Mouse (Mus musculus): ENCODE results near the gene Gm10306.

The Gm10306 gene

DNA sequence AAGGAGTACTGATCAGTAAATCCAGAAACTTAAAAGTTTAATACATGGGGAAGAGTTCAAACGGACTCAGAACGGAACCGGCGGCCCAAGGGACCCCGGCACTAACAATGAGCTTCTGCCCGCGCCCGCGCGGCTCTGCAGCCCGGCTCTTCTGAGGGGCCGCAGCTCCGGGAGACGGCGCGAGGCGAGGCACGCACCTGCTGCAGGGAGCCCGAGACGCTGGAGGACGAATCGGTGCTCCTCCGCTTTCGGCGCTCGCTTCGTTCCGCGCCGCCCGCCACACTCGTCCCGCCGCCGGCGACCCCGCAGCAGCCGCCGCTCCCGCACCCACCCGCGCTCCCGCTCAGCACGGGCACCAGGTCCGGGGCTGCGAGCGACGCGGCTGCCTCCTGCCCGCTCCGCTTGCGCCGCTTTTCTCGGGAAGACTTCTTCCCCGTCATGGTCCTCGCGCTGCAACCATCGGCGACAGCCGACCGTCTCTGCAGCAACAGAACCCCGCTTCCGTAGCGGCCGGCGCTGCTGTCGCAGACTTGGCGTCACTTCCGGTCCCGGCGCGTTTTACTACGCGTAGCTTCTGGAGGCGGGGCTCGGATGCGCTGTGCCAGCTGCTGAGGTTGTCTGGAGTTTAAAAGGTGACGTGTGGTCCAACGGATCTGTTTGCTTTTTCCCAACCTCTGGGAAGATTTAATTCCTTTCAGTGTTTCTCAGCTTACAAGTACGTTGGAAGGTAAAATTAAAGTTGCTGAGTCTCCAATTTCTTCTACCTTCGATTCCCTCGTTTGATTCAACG is at the start of gene Gm10306, which contains the start of gene Caap1:
TSS of gene Gm10306 (plus strand) at position 282 of the 790 bp plus-strand sequence.
TSS of gene Caap1 (minus strand) at position 532 of the 790 bp plus-strand sequence.
- peak; percentile 77 for DNase-seq (ENCODE audit: low read depth)

GRCm38 (mm10) chr4:94515366-94515765 is 41.0 kb upstream of the Gm10306 start:
- DNase-seq (ENCODE audit: low read depth), result no peak

GRCm38 (mm10) chr4:94517631-94518030 is 38.7 kb upstream of the Gm10306 start:
- no peak for DNase-seq (ENCODE audit: low read depth)

GRCm38 (mm10) chr4:94523321-94523720 is 33.0 kb upstream of the Gm10306 start:
- no peak for DNase-seq (ENCODE audit: low read depth)

DNA sequence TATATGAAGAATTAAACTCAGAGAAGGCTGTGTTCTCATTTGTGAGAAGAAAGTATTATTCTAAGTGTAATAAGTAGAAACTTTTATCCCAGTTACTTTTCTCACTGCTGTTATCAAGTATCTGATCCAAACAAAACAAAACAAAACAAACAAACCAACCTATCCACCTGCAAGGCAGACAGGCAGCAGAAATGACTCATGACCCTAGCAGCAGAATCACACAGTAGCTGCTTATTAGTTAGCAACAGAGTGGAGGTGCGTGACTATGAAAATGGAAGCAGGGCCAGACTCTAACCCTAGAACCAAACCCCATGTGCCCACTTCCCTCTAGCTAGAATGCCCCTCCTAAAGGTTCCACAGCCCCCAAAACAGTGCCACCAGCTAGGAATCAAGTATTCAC is 26.9 kb upstream of the Gm10306 start:
- no peak for DNase-seq (ENCODE audit: low read depth)

- DNase-seq (ENCODE audit: low read depth), result no peak
Observed at GRCm38 (mm10) chr4:94533205-94533604, 23.1 kb upstream of the Gm10306 start.

DNA sequence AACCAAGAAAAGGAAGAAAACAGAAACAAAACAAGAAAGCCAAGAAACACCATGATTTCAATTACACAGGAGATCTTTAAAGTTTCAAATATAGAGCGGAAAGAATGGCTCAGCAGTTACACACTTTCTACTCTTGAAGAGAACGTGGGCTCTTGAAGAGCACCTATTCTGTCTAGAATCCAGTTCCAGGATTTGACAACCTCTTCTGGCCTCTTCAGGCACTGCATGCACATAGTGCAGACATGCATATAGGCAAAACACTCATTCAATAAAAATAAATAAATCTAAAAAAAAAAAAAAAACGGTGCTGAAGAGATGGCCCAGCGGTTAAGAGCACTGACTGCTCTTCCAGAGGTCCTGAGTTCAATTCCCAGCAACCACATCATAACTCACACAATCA is 13.3 kb upstream of the Gm10306 start:
- DNase-seq (ENCODE audit: low read depth), result no peak

DNA sequence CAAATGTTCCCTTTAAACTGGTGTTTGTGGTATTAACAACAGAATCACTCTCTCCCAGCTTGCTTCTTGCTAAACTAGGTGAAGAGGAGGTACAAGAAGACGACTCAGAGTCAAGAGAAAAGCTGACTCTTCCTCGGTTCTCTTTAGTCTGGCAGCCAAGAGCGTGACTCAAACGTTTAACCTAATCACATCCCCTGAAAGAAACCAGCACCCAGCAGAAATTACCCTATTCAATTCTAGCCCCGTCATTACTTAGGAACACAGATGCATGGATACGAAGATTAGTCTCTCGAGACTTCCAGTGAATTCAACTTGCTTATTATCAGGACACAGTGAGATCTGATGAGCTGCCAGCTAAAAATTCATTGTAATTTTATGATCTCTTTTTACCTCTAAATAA is 12.0 kb upstream of the Gm10306 start:
- no peak for DNase-seq (ENCODE audit: low read depth)

GRCm38 (mm10) chr4:94554955-94555494 is 1.3 kb upstream of the Gm10306 start:
- no peak for DNase-seq (ENCODE audit: low read depth)

- DNase-seq (ENCODE audit: low read depth), result no peak
Observed at GRCm38 (mm10) chr4:94557145-94557544, 799 bp downstream of the Gm10306 start.

- DNase-seq (ENCODE audit: low read depth), result no peak
Observed at GRCm38 (mm10) chr4:94559266-94559665, 2.9 kb downstream of the Gm10306 start.

- no peak for DNase-seq (ENCODE audit: low read depth)
Observed at GRCm38 (mm10) chr4:94560316-94560715, 4.0 kb downstream of the Gm10306 start.

DNA sequence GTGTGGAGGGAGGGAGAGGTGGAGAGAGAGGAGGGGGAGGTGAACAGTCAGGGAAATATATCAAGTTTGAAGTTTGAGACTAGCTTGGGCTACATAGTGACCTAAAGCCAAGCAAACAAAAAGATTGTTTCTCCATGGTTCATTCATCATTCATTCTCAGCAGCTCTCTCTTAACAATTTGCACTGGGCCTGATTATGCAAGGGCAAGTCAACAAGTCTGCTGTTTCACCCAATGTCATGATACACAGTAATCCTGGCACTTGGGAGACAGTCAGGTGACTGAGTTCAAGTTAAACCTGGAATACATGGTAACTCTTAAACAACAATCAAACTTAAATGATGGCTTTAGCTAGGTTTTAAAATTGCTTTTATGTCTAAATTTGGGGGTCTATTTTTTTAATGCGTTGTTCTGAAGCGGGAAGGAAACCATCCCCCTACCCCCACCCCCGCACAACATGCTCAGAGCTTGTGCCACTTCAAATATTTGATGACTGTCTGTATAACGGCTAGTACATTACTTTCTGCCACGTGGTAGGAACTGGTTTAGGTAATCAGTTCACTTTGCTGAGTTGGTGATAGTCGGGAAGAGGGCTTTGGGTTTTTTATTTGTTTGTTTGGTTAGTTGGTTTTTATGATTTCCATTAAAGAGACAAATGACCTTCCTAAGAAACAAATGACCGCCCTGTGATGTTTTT is 5.8 kb downstream of the Gm10306 start:
- no peak for DNase-seq (ENCODE audit: low read depth)

- DNase-seq (ENCODE audit: low read depth), result no peak
Observed at GRCm38 (mm10) chr4:94564297-94564696, 8.0 kb downstream of the Gm10306 start.

GRCm38 (mm10) chr4:94572677-94573076 is 16.3 kb downstream of the Gm10306 start:
- no peak for DNase-seq (ENCODE audit: low read depth)

GRCm38 (mm10) chr4:94591765-94592381 is 35.5 kb downstream of the Gm10306 start:
- DNase-seq (ENCODE audit: low read depth), result no peak

- no peak for DNase-seq (ENCODE audit: low read depth)
Observed at GRCm38 (mm10) chr4:94592709-94593108, 36.4 kb downstream of the Gm10306 start.

- no peak for DNase-seq (ENCODE audit: low read depth)
Observed at GRCm38 (mm10) chr4:94601395-94601794, 45.0 kb downstream of the Gm10306 start.

GRCm38 (mm10) chr4:94602496-94603030 is 46.2 kb downstream of the Gm10306 start:
- DNase-seq (ENCODE audit: low read depth), result no peak

DNA sequence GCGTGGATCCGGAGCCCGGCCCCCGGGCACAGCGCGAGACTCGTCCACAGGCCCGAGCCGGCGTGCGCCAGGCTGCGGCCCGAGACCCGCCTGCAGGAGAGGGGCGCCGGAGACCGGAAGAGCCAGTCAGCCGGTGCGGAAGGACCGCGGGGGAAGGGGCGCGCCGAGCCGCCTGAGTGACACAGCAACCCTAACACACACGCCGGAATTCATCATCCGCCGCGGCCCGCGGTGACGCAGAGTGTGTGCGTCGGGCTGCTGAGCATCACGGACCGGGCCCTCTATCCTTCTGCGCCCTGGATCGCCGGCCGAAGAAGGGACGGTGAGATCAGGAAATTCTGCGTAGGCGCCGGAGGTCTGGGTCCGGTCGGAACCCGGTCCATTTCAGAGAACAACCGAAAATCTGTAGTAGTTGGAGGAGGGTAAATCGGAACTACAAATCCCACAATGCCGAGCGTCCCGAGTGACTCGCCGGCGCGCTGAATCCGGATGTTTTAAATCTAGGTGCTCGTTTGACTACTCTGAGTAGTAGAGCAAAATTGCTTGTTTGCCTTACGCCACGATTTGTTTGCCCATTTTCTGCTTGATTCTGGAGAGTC is 46.8 kb downstream of the Gm10306 start, which contains the start of gene Plaa:
TSS of gene Plaa (minus strand) at position 214 of the 599 bp plus-strand sequence.
- DNase-seq (ENCODE audit: low read depth), result peak; percentile 70

DNA sequence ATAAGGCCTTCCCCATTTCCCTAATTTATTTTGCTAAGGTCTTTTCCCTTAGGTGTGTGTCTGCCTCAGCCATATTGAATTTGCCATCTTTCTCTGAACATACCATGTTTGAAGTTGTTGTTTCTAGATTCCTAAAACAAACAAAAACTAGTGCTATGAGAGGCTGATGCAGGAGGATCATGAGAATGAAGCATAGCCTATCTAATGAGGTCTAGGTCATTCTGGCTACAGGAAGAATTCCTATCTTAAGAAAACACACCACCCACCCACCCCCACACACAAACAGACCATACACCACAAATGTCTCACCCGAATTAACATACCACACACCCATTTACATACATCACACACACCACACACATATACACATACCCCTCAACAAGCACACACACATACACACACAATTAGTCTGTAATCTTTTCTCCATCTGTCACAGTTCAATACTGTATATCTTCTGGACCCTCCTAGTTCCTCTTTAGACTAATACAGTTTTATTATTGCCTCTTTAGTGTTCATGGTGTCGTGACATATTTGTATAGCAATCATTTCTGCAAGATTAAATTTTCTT is 48.2 kb downstream of the Gm10306 start:
- no peak for DNase-seq (ENCODE audit: low read depth)
